Mouse (Mus musculus): ENCODE measurements around the gene Trank1. TPM values are rescaled to one million over a fixed set of nuclear protein-coding genes. Genes with fewer than 3 reads are reported as not detected.

Trank1 gene
- polyA plus RNA-seq, 1 experiment from 2014 or later: 0.34 TPM

GRCm38 (mm10) chr9:111439836-111440201 is 128.3 kb downstream of the Trank1 start:
- no peak overlapping the region for H3K4me3 ChIP-seq (ENCODE audit: low read depth, low read length)
- no peak overlapping the region for H3K27ac ChIP-seq (ENCODE audit: low read depth)
- no peak for DNase-seq
- H3K9ac ChIP-seq: no peak overlapping the region
- H3K9me3 ChIP-seq (ENCODE audit: low read depth, low read length): no peaks in the 10 kb centered on the region
- ATAC-seq (ENCODE audit: insufficient read depth): no peak
- H3K4me2 ChIP-seq: no peak overlapping the region
- no peaks in the 10 kb centered on the region for H3K36me3 ChIP-seq (ENCODE audit: insufficient read depth)
- WGBS: 48% methylated on average over 8 of the region's 8 CpGs
- no peak for TF ChIP-seq CTCF (IDR thresholded peaks at IDR 0.05; ENCODE audit: low read depth)
- H3K4me1 ChIP-seq (ENCODE audit: insufficient read depth): no peaks in the 10 kb centered on the region
- peaks cover 21% of the 10 kb centered on the region for H3K27me3 ChIP-seq (ENCODE audit: insufficient read depth, low read length)

DNA sequence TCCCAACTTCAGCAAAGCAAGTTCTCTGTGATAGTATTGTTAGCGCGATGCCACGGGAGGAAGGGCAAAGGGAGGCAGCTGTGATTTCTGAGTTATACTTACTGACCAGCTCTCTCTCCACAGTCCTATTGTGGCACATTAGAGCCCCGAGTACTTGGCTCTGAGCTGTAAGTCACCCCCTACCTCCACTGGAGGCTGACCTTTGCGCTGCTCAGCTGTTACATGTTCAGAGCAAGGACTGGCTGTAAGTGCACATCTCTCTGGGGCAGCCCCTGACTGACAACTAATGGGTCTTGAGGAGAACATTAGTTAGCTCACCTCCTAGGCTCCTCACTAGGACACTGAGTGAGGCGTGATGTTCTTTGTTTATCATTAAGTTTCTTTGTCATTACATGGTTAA is 128.9 kb downstream of the Trank1 start:
- H3K9ac ChIP-seq: no peak overlapping the region
- no peaks in the 10 kb centered on the region for H3K4me1 ChIP-seq (ENCODE audit: insufficient read depth)
- H3K4me2 ChIP-seq: no peak overlapping the region
- no peaks in the 10 kb centered on the region for H3K36me3 ChIP-seq (ENCODE audit: insufficient read depth)
- no peak for DNase-seq
- H3K27ac ChIP-seq (ENCODE audit: low read depth): no peak overlapping the region
- WGBS: 65% methylated on average over 6 of the region's 6 CpGs
- no peaks in the 10 kb centered on the region for H3K9me3 ChIP-seq (ENCODE audit: low read depth, low read length)
- H3K27me3 ChIP-seq (ENCODE audit: insufficient read depth, low read length): peaks cover 21% of the 10 kb centered on the region
- no peak overlapping the region for H3K4me3 ChIP-seq (ENCODE audit: low read depth, low read length)
- ATAC-seq (ENCODE audit: insufficient read depth): no peak
- no peak for TF ChIP-seq CTCF (IDR thresholded peaks at IDR 0.05; ENCODE audit: low read depth)

GRCm38 (mm10) chr9:111441151-111441550 is 129.6 kb downstream of the Trank1 start:
- H3K27me3 ChIP-seq (ENCODE audit: insufficient read depth, low read length): peaks cover 21% of the 10 kb centered on the region

More at GRCm38 (mm10) chr9:111441151-111441550, 129.6 kb downstream of the Trank1 start:
- H3K4me2 ChIP-seq: no peak overlapping the region
- no peaks in the 10 kb centered on the region for H3K4me1 ChIP-seq (ENCODE audit: insufficient read depth)
- DNase-seq: no peak
- no peak for ATAC-seq (ENCODE audit: insufficient read depth)
- TF ChIP-seq CTCF (IDR thresholded peaks at IDR 0.05; ENCODE audit: low read depth): no peak
- H3K36me3 ChIP-seq (ENCODE audit: insufficient read depth): no peaks in the 10 kb centered on the region
- WGBS: 76% methylated on average over 2 of the region's 2 CpGs
- no peak overlapping the region for H3K4me3 ChIP-seq (ENCODE audit: low read depth, low read length)
- H3K9me3 ChIP-seq (ENCODE audit: low read depth, low read length): no peaks in the 10 kb centered on the region
- no peak overlapping the region for H3K27ac ChIP-seq (ENCODE audit: low read depth)
- no peak overlapping the region for H3K9ac ChIP-seq

Other genes with a start within 250 kb of the Trank1 start
- gene Lrrfip2, start 194.1 kb upstream of the Trank1 start, polyA plus RNA-seq (2014; fragmentation: Nextera tagmentation; extraction: Ambion mirVana): 39.6 and 40.4 TPM in 2 replicates
- 36.1 and 39.2 TPM in 2 replicates for gene Mlh1, start 39.9 kb upstream of the Trank1 start, polyA plus RNA-seq (2014; fragmentation: Nextera tagmentation; extraction: Ambion mirVana)
- gene Epm2aip1, start 39.8 kb upstream of the Trank1 start, polyA plus RNA-seq (2014; fragmentation: Nextera tagmentation; extraction: Ambion mirVana): 36.0 and 37.3 TPM in 2 replicates
- 0.23 TPM in 1 of 2 replicates, not detected in the other for gene Dclk3, start 127.3 kb downstream of the Trank1 start, polyA plus RNA-seq (2014; fragmentation: Nextera tagmentation; extraction: Ambion mirVana)

All from lung, embryonic 14.5 days (tissue).